Mouse (Mus musculus): ENCODE measurements around the gene Pabpn1l. TPM values are rescaled to one million over a fixed set of nuclear protein-coding genes. Genes with fewer than 3 reads are reported as not detected.

Gene Pabpn1l
- total RNA-seq, 1 experiment: not detected

DNA sequence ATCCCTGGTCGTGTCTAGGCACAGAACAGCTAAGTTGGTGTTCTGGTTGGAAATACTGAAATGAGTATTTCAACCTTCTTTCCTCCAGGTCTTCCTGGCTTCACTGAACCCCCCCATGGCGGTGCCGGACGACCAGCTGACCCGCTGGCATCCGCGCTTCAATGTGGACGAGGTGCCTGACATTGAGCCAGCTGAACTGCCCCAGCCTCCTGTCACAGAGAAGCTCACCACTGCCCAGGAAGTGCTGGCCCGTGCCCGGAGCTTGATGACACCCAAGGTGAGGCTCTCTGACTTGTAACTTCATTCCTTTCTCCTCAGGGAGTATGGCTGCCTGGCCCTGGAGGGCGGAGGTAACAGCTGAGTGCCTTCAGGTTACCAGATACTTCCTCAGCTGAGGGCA is 51.4 kb downstream of the Pabpn1l start:
- TF ChIP-seq ZNF384 (IDR thresholded peaks at IDR 0.05; ENCODE audit: low read depth, low read length) (no peak), MAFK (IDR thresholded peaks at IDR 0.05; ENCODE audit: insufficient read depth, low read depth, low read length) (no peak), ZC3H11A (IDR thresholded peaks at IDR 0.05; ENCODE audit: borderline replicate concordance, low read depth, low read length) (no peak), HCFC1 (IDR thresholded peaks at IDR 0.05; ENCODE audit: borderline replicate concordance, insufficient read depth, low read length) (no peak), CHD2 (IDR thresholded peaks at IDR 0.05; ENCODE audit: low read depth, low read length) (no peak)
- DNase-seq (ENCODE audit: low read depth, low spot score): no peak
- in situ Hi-C loops (cut with MboI; ENCODE audit: low sequenced_read_pairs in 2 of 2, unreplicated experiment in 2 of 2): no loop called here
- no peaks in the 10 kb centered on the region for H3K9me3 ChIP-seq (ENCODE audit: control insufficient read depth, insufficient read depth, low read depth, low read length)
- peaks cover 49% of the 10 kb centered on the region for H3K36me3 ChIP-seq (ENCODE audit: control insufficient read depth, insufficient read depth, low read length, poor library complexity, severe bottlenecking)
- H3K27ac ChIP-seq (ENCODE audit: insufficient read depth, low read depth, low read length, poor library complexity, severe bottlenecking): no peak overlapping the region
- H3K4me3 ChIP-seq (ENCODE audit: insufficient read depth in 1 of 2, low read depth in 1 of 2, low read length in 2 of 2, poor library complexity in 1 of 2, severe bottlenecking in 1 of 2): no peak overlapping the region
- no peak overlapping the region for H3K9ac ChIP-seq (ENCODE audit: insufficient read depth, low read depth, low read length, poor library complexity, severe bottlenecking)
- peaks cover 14 to 26% of the 10 kb centered on the region in 2 experiments for H3K4me1 ChIP-seq (ENCODE audit: control insufficient read depth in 2 of 2, insufficient read depth in 2 of 2, low read length in 2 of 2, poor library complexity in 1 of 2)

DNA sequence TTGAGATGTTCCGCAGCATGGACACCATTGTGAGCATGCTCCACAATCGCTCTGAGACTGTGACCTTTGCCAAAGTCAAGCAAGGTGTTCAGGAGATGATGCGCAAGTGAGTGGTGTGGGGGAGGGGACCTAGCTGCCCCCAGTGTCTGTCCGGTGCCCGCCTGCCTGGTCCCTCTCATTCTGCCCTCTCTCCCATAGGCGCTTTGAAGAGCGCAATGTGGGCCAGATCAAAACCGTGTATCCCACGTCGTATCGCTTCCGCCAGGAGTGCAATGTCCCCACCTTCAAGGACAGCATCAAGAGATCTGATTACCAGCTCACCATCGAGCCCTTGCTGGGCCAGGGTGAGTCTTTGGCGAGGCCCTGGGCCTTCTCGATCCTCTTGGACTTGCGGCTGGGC is 52.5 kb downstream of the Pabpn1l start:
- Histone ChIP-seq H3K4me1 (ENCODE audit: control insufficient read depth in 2 of 2, insufficient read depth in 2 of 2, low read length in 2 of 2, poor library complexity in 1 of 2) (peaks cover 12 to 22% of the 10 kb centered on the region in 2 experiments), H3K4me3 (ENCODE audit: insufficient read depth in 1 of 2, low read depth in 1 of 2, low read length in 2 of 2, poor library complexity in 1 of 2, severe bottlenecking in 1 of 2) (peak overlapping the region; percentile 10 to 99; a peak in 3 of 4 replicates), H3K36me3 (ENCODE audit: control insufficient read depth, insufficient read depth, low read length, poor library complexity, severe bottlenecking) (peaks cover 49% of the 10 kb centered on the region), H3K27ac (ENCODE audit: insufficient read depth, low read depth, low read length, poor library complexity, severe bottlenecking) (no peak overlapping the region), H3K9ac (ENCODE audit: insufficient read depth, low read depth, low read length, poor library complexity, severe bottlenecking) (peak overlapping the region; percentile 100; the same call in 1 of the 2 replicates), H3K9me3 (ENCODE audit: control insufficient read depth, insufficient read depth, low read depth, low read length) (no peaks in the 10 kb centered on the region)
- TF ChIP-seq ZNF384 (IDR thresholded peaks at IDR 0.05; ENCODE audit: low read depth, low read length) (no peak), ZC3H11A (IDR thresholded peaks at IDR 0.05; ENCODE audit: borderline replicate concordance, low read depth, low read length) (no peak), CHD2 (IDR thresholded peaks at IDR 0.05; ENCODE audit: low read depth, low read length) (no peak), HCFC1 (IDR thresholded peaks at IDR 0.05; ENCODE audit: borderline replicate concordance, insufficient read depth, low read length) (no peak), MAFK (IDR thresholded peaks at IDR 0.05; ENCODE audit: insufficient read depth, low read depth, low read length) (no peak)
- DNase-seq (ENCODE audit: low read depth, low spot score): no peak
- in situ Hi-C loops (cut with MboI; ENCODE audit: low sequenced_read_pairs in 2 of 2, unreplicated experiment in 2 of 2): no loop called here

Other genes with a start within 250 kb of the Pabpn1l start
- gene Zc3h18, start 246.1 kb downstream of the Pabpn1l start, total RNA-seq (2012; rRNA removed): 87.1 and 90.4 TPM in 2 replicates
- 0.58 TPM in 1 of 2 replicates, not detected in the other for gene Il17c, start 200.7 kb downstream of the Pabpn1l start, total RNA-seq (2012; rRNA removed)
- 78.7 and 107 TPM in 2 replicates for gene Cyba, start 189.8 kb downstream of the Pabpn1l start, total RNA-seq (2012; rRNA removed)
- 30.4 and 35.2 TPM in 2 replicates for gene Mvd, start 179.3 kb downstream of the Pabpn1l start, total RNA-seq (2012; rRNA removed)
- 4.2 and 8.2 TPM in 2 replicates for gene Snai3, start 162.0 kb downstream of the Pabpn1l start, total RNA-seq (2012; rRNA removed)
- 10.8 and 15.0 TPM in 2 replicates for gene Rnf166, start 146.7 kb downstream of the Pabpn1l start, total RNA-seq (2012; rRNA removed)
- 79.8 and 96.0 TPM in 2 replicates for gene Ctu2, start 146.6 kb downstream of the Pabpn1l start, total RNA-seq (2012; rRNA removed)
- 204 and 335 TPM in 2 replicates for gene Piezo1, start 71.4 kb downstream of the Pabpn1l start, total RNA-seq (2012; rRNA removed)
- gene Cdt1, start 54.7 kb downstream of the Pabpn1l start, total RNA-seq (2012; rRNA removed): 139 and 168 TPM in 2 replicates
- 400 and 412 TPM in 2 replicates for gene Aprt, start 45.8 kb downstream of the Pabpn1l start, total RNA-seq (2012; rRNA removed)
- 8.9 and 9.2 TPM in 2 replicates for gene Galns, start 11.3 kb downstream of the Pabpn1l start, total RNA-seq (2012; rRNA removed)
- 53.2 and 56.1 TPM in 2 replicates for gene Trappc2l, start 11.1 kb downstream of the Pabpn1l start, total RNA-seq (2012; rRNA removed)
- gene Cbfa2t3, start 76.4 kb upstream of the Pabpn1l start, total RNA-seq (2012; rRNA removed): 0.26 and 0.36 TPM in 2 replicates
- gene Acsf3, start 152.7 kb upstream of the Pabpn1l start, total RNA-seq (2012; rRNA removed): 11.7 and 12.4 TPM in 2 replicates
- gene Cdh15, start 225.2 kb upstream of the Pabpn1l start, total RNA-seq (2012; rRNA removed): 0.76 and 1.1 TPM in 2 replicates

Measured in ES-E14 (cell line).